Mouse (Mus musculus): ENCODE measurements at regions not wholly inside any gene's neighbourhood (a gene's known extent, or its start where the extent isn't known, plus 50 kb on each side); places are given as distances from the start of the nearest gene placed in this dataset.
A peak's percentile ranks its signal among the peaks of the same experiment; 100 is the strongest.

DNA sequence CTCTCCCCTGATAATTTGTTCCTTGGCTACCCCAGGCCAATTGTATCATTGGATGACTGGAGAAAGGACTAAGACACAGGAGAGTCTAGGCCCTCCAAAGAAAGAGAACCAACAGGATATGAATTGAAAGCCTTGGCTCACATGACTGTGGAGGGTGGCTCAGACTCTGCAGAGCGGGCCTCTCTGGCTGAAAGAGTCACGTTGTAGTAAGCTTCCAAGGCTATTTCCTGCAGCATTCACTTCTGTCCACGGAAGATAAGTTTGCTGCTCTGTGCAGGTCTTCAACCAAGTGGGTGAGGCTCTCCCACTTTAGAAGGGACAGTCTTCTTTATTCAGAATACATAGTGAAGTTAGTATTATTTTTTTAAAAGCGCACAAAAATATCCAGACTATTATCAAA is 332.1 kb upstream of the Nfe2l3 start:
- H3K4me1 ChIP-seq = peaks cover 12% of the 10 kb centered on the region; the same call in 1 of the 2 replicates
- 79% methylated on average over 4 of the region's 4 CpGs for WGBS
- H3K27me3 ChIP-seq = no peaks in the 10 kb centered on the region
- no peak overlapping the region for H3K4me2 ChIP-seq (replicated peaks)
- no peak overlapping the region for H3K4me3 ChIP-seq
- H3K9me3 ChIP-seq = no peaks in the 10 kb centered on the region
- ATAC-seq (ENCODE audit: insufficient number of reproducible peaks, insufficient read depth, low FRiP score, low TSS enrichment) = no peak
- no peak overlapping the region for H3K27ac ChIP-seq
- no peaks in the 10 kb centered on the region for H3K36me3 ChIP-seq
- no peak overlapping the region for H3K9ac ChIP-seq

DNA sequence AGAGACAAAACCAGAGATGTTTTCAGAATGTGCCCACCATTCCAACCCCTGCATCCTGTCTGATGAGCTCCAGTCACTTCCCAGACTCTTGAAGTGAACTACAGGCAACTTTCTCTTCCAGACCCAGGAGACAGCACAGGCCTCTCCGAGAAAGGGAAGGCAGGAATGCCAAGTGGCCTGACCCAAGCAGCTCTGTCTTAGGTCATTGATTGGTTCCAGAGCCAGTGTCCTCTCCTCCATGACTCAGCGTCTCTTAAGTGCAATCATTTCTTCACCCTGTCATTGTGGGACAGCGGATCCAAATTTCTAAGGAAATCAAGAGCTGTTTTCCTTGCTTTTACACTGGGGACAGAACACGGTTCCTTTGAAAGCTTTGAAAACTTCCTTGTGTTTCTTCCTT is 329.2 kb upstream of the Nfe2l3 start:
- peaks cover 12% of the 10 kb centered on the region; the same call in 1 of the 2 replicates for H3K4me1 ChIP-seq
- peak overlapping the region; percentile 30; the same call in 1 of the 2 replicates for H3K27ac ChIP-seq
- H3K9me3 ChIP-seq = no peaks in the 10 kb centered on the region
- no peak overlapping the region for H3K9ac ChIP-seq
- H3K4me3 ChIP-seq = no peak overlapping the region
- WGBS = 61% methylated on average over 4 of the region's 4 CpGs
- no peak overlapping the region for H3K4me2 ChIP-seq (replicated peaks)
- H3K36me3 ChIP-seq = no peaks in the 10 kb centered on the region
- no peak for ATAC-seq (ENCODE audit: insufficient number of reproducible peaks, insufficient read depth, low FRiP score, low TSS enrichment)
- H3K27me3 ChIP-seq = no peaks in the 10 kb centered on the region

DNA sequence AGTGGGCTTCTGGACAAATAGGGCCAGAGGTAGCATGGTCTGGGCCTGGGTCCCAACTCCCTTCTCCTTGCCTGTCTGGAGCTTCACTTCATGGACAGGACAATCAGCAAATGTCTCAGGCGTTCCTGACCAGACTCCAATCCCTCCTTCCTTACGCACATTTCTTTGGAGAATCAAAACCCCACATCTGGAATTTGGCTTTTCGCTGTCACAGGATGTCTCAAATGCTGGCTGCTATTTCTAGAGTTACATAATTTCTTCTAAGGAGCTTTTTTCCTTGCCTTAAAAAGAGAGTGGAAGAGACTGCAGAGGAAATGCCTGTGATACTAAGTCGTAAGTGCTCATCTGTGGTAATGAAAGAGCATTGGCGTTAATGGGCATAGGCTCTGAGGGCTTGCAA is 328.1 kb upstream of the Nfe2l3 start:
- WGBS = 39% methylated on average over 5 of the region's 5 CpGs
- H3K9me3 ChIP-seq = no peaks in the 10 kb centered on the region
- peaks cover 17% of the 10 kb centered on the region; the same call in 1 of the 2 replicates for H3K4me1 ChIP-seq
- peak overlapping the region; percentile 72 for H3K27ac ChIP-seq
- H3K9ac ChIP-seq = no peak overlapping the region
- ATAC-seq (ENCODE audit: insufficient number of reproducible peaks, insufficient read depth, low FRiP score, low TSS enrichment) = no peak
- H3K4me2 ChIP-seq (replicated peaks) = no peak overlapping the region
- no peaks in the 10 kb centered on the region for H3K27me3 ChIP-seq
- no peak overlapping the region for H3K4me3 ChIP-seq
- no peaks in the 10 kb centered on the region for H3K36me3 ChIP-seq

DNA sequence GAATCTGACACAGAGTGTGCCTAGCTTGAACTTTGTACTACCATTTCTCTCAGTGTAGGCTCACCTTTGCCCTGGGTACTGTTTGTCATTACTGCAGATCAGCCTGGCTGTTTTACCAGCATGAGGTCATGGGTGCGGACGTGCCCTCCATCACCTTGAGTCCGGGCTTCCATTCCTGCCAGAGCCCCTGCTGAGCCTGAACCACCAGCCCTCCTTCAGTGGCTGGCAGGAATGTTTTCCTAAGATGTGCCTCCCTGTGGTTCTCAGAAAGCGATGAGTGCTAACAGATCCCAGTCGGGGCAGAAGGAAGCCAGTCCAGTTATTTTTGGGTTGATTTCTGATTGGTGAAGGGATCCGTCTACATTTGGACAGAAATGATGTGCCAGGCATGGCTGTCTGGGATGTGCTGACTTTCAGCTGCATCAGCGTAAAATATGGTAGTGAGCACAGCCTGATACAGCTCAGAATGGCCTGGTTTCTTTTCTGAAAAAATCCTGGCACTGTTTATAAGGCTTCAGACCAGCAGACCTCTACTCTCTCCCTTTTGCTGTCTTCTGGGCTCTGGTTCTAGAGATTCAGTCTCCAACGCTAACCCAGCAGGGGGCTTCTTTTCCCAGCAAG is 324.0 kb upstream of the Nfe2l3 start:
- H3K27ac ChIP-seq = peak overlapping the region; percentile 65
- WGBS = 33% methylated on average over 8 of the region's 8 CpGs

DNA sequence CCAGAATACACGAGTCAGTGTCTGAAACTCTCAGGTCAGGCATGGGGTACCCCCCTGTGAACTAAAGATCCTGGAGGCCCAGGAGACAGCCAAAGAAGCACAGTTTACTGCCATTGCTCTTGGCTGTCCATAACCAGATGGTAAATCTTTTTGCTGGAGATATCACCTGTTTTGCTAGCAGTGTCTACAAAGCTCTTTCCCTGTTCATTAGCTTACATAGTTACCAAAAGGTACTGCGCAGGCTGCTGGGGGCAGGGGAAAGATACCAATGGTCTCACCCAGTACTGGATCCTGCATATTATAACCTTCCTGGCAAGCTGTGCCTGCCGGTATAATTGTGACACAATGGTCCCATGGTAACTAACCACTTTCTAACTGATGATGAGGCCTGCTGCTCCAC is 321.9 kb upstream of the Nfe2l3 start:
- no peak overlapping the region for H3K4me3 ChIP-seq
- no peaks in the 10 kb centered on the region for H3K36me3 ChIP-seq
- 95% methylated on average over 3 of the region's 3 CpGs for WGBS
- no peaks in the 10 kb centered on the region for H3K9me3 ChIP-seq
- H3K4me1 ChIP-seq = 0 out of 2 replicates have a peak, but pooled peaks cover 5% of the 10 kb centered on the region
- ATAC-seq (ENCODE audit: insufficient number of reproducible peaks, insufficient read depth, low FRiP score, low TSS enrichment) = no peak
- no peak overlapping the region for H3K4me2 ChIP-seq (replicated peaks)
- H3K27ac ChIP-seq = no peak overlapping the region
- no peak overlapping the region for H3K9ac ChIP-seq
- H3K27me3 ChIP-seq = no peaks in the 10 kb centered on the region

More for the DNA sequence above, 324.0 kb upstream of the Nfe2l3 start:
- Histone ChIP-seq H3K4me2 (replicated peaks) (no peak overlapping the region), H3K9ac (no peak overlapping the region), H3K4me1 (peaks cover 14% of the 10 kb centered on the region; the same call in 1 of the 2 replicates), H3K27me3 (no peaks in the 10 kb centered on the region), H3K36me3 (no peaks in the 10 kb centered on the region), H3K4me3 (no peak overlapping the region), H3K9me3 (no peaks in the 10 kb centered on the region)
- ATAC-seq (ENCODE audit: insufficient number of reproducible peaks, insufficient read depth, low FRiP score, low TSS enrichment) = no peak

DNA sequence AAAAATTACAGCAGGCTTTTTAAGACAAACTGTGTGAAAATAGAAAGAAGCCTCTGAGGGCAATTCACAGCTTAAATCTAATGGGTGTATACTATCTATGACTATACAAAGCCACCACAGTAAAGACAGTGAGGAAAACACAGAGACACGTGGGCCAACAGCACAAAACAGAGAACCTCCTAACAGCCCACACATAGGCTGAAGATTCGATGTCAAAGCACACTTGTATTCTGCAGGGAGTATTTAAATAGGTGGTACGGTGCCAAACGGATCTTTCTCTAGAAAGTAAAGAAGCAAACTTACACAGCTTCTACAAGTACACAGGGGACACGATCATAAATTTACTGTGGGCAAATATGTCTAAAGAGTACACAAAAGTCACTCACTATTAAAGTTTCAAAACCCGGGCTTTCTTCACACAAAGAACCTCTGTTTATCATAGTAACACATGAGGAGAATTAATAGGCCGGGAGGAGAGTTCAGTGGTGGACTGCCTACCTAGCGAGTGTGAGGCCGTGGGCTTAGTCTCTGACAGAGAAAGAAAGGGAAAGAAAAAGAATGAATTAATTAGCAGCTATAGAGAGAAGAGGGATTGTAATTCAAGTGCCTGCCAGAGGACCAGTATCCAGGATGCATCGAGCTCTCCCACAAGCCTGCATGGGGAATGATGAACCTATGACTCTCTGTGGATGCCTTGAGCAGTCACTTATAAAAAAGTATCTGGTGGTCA is 317.7 kb upstream of the Nfe2l3 start:
- H3K27me3 ChIP-seq = no peaks in the 10 kb centered on the region
- WGBS = 70% methylated on average over 10 of the region's 10 CpGs

DNA sequence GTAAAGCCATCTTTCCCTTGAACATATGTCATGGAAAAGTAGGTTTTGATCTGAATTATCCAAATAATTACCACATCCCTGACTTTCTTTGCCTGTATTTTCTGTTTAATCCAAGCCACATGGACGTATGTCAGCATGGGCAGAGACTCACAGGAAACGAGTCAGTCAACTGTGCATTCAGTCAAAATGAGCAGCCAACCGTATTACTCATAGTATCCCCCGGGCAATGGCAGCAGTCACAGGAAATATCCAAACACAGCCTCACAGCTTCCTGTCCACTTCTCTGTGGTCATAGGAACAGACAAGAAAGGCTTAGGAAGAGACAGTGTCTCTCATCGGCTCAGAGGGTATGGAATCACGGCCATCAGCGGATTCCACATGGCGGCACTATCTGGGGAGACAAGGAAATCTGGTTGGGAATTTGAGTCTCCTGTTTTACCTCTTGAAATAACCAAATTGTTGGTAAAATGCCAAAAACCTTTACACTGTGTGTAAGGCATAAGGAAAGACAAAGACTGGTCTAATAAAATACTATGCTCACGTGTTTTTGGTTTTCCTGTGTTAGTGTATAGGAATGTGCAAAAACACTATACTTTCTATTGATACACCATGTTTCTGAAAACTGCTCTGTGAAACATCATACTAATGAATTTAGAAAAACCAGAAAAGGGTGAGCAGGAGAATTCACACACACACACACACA is 313.5 kb upstream of the Nfe2l3 start:
- Histone ChIP-seq H3K4me1 (peaks cover 12% of the 10 kb centered on the region; the same call in 1 of the 2 replicates), H3K4me3 (no peak overlapping the region), H3K36me3 (no peaks in the 10 kb centered on the region), H3K9me3 (no peaks in the 10 kb centered on the region), H3K27ac (peak overlapping the region; percentile 85), H3K27me3 (no peaks in the 10 kb centered on the region), H3K9ac (no peak overlapping the region), H3K4me2 (replicated peaks) (no peak overlapping the region)
- ATAC-seq (ENCODE audit: insufficient number of reproducible peaks, insufficient read depth, low FRiP score, low TSS enrichment) = peak; percentile 60; the same call in 1 of the 2 replicates
- WGBS = 27% methylated on average over 9 of the region's 9 CpGs

More for the DNA sequence above, 317.7 kb upstream of the Nfe2l3 start:
- no peak overlapping the region for H3K9ac ChIP-seq
- peaks cover 12% of the 10 kb centered on the region; the same call in 1 of the 2 replicates for H3K4me1 ChIP-seq
- H3K4me3 ChIP-seq = no peak overlapping the region
- ATAC-seq (ENCODE audit: insufficient number of reproducible peaks, insufficient read depth, low FRiP score, low TSS enrichment) = no peak
- no peaks in the 10 kb centered on the region for H3K36me3 ChIP-seq
- no peak overlapping the region for H3K27ac ChIP-seq
- no peak overlapping the region for H3K4me2 ChIP-seq (replicated peaks)
- H3K9me3 ChIP-seq = no peaks in the 10 kb centered on the region

DNA sequence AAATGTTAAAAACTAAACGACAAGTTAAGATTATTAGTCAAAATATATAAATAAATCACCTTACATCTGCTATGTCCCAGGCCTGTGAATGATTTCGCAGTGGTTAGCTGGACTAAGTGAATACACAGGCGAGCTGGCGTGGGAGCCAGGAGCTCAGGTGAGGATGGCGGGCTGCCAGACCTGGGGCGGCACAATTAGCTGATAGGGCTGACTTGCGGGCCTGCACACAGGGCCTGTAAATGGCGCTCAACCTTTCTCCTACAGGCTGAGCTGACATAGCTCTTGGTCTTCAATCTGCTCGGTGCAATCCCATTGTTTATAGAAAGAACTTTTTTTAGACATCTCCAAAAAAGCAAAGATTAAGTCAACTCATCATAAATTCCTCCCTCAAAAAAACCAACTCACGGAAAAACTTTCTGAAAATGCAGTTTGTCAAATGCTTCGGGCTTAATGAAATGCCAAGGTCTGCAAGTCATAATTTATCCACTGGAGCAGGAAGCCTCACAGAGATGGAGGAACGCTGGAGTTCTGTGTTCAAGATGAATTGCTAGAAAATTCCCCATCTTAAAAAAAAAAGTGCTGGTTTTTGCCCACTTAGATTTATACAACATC is 312.7 kb upstream of the Nfe2l3 start:
- no peaks in the 10 kb centered on the region for H3K9me3 ChIP-seq
- peak overlapping the region; percentile 85 for H3K27ac ChIP-seq
- no peak overlapping the region for H3K4me2 ChIP-seq (replicated peaks)
- H3K4me3 ChIP-seq = no peak overlapping the region
- peaks cover 12% of the 10 kb centered on the region; the same call in 1 of the 2 replicates for H3K4me1 ChIP-seq
- no peaks in the 10 kb centered on the region for H3K36me3 ChIP-seq
- H3K27me3 ChIP-seq = no peaks in the 10 kb centered on the region
- 67% methylated on average over 12 of the region's 12 CpGs for WGBS
- ATAC-seq (ENCODE audit: insufficient number of reproducible peaks, insufficient read depth, low FRiP score, low TSS enrichment) = 0 out of 2 replicates have a peak, but pooled peaks have one; percentile 35
- H3K9ac ChIP-seq = no peak overlapping the region

DNA sequence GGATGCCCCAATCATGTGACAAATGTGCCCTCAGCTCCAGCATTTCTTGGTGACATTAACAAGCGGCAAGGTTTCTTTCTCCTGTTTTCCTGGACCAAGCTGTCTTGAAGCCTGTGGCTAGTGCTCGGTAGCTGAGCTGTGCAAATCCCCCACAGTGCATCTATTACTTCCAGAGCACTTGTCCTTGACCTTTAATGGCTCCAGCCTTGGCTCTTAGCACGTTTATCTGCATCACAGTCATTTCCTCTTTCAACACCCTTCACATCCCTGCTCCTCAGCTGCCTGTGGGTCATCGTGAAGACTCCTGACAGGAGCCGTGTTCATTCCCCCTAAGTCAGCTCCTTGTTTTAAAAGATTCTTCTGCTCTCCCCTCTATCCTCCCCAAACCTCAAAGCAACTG is 309.5 kb upstream of the Nfe2l3 start:
- Histone ChIP-seq H3K9ac (no peak overlapping the region), H3K4me3 (no peak overlapping the region), H3K9me3 (no peaks in the 10 kb centered on the region), H3K27ac (no peak overlapping the region), H3K4me2 (replicated peaks) (no peak overlapping the region), H3K4me1 (peaks cover 9% of the 10 kb centered on the region; the same call in 1 of the 2 replicates), H3K27me3 (no peaks in the 10 kb centered on the region), H3K36me3 (no peaks in the 10 kb centered on the region)
- no peak for ATAC-seq (ENCODE audit: insufficient number of reproducible peaks, insufficient read depth, low FRiP score, low TSS enrichment)
- whole genome bisulfite sequencing = 38% methylated on average over 5 of the region's 5 CpGs

DNA sequence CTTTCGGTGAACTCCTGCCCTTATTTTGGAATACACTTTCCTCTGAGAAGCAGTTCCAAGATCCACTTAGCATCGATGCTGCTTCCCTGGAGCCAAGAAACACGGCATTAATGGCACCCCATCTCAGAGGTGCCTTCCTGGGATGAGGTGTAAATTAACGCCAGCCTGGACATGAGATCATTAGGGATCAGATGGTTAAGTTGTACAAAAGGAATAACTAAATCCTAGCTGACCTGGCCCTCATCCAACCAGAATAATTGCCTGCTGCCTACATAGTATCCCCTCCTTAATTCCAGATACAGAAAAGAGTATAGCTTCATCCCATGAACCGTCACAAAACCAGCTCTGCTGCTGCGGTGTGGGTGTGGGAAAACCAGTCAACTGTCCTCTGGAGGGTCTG is 304.6 kb upstream of the Nfe2l3 start:
- Histone ChIP-seq H3K9ac (no peak overlapping the region), H3K36me3 (no peaks in the 10 kb centered on the region), H3K4me2 (replicated peaks) (no peak overlapping the region), H3K4me3 (no peak overlapping the region), H3K27ac (no peak overlapping the region), H3K9me3 (no peaks in the 10 kb centered on the region), H3K27me3 (no peaks in the 10 kb centered on the region), H3K4me1 (no peaks in the 10 kb centered on the region)
- ATAC-seq (ENCODE audit: insufficient number of reproducible peaks, insufficient read depth, low FRiP score, low TSS enrichment) = no peak
- 80% methylated on average over 6 of the region's 6 CpGs for WGBS

DNA sequence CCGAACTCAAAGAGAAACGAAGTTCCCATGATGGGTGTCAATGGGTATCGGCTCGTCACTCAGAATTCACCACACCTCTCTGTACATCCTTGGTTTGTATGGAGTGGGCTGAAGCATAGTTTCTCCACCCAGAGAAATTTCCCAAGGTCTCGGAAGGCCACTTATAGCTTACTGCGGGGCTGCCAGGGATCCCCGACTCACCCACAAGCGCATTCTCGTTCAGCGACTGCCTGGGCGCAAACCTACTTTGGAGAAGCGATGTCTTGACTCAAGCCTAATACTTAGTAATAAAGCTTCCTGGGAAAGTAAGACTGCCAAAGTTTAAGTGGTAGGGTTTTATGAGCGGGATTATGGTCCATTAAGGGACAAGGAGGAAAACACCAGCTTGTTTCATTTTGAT is 303.4 kb upstream of the Nfe2l3 start:
- 92% methylated on average over 13 of the region's 13 CpGs for WGBS

More for the DNA sequence above, 303.4 kb upstream of the Nfe2l3 start:
- Histone ChIP-seq H3K4me2 (replicated peaks) (no peak overlapping the region), H3K36me3 (no peaks in the 10 kb centered on the region), H3K4me3 (no peak overlapping the region), H3K9me3 (no peaks in the 10 kb centered on the region), H3K9ac (no peak overlapping the region), H3K4me1 (no peaks in the 10 kb centered on the region), H3K27me3 (no peaks in the 10 kb centered on the region), H3K27ac (no peak overlapping the region)
- no peak for ATAC-seq (ENCODE audit: insufficient number of reproducible peaks, insufficient read depth, low FRiP score, low TSS enrichment)
